Mouse (Mus musculus) R1 (cell line): ENCODE data around the gene Znhit2.
"Not testable (repeated sequence)": the region's sequence is repeated elsewhere in the genome, so short reads cannot be mapped to it uniquely, and the experiment has no call there.

Experiments used
- DNase-seq: peaks from one replicate; pipeline ENCODE4 v3.0.0-alpha.2; 2018; ENCODE audit warnings: low read depth, low spot score

Gene Znhit2

GRCm38 (mm10) chr19:6061021-6061533, at the start of gene Znhit2:
Gene Znhit2 (plus strand): TSS chr19:6061192.
- DNase-seq, result peak; percentile 96

GRCm38 (mm10) chr19:6013691-6014090, 47.3 kb upstream of the Znhit2 start:
- DNase-seq, result no peak

GRCm38 (mm10) chr19:6014991-6015510, 45.9 kb upstream of the Znhit2 start:
- DNase-seq, result peak; percentile 68

GRCm38 (mm10) chr19:6015511-6016315, 45.3 kb upstream of the Znhit2 start, which contains the start of gene Capn1:
Gene Capn1 (minus strand): TSS chr19:6015897.
- DNase-seq, result peak; percentile 77

- DNase-seq, result peak; percentile 51
Measured at GRCm38 (mm10) chr19:6016532-6016931, 44.5 kb upstream of the Znhit2 start.

GRCm38 (mm10) chr19:6018142-6019089, 42.6 kb upstream of the Znhit2 start:
- peak; percentile 96 for DNase-seq

- no peak for DNase-seq
Measured at GRCm38 (mm10) chr19:6020276-6020675, 40.7 kb upstream of the Znhit2 start.

GRCm38 (mm10) chr19:6023059-6023458, 37.9 kb upstream of the Znhit2 start:
- no peak for DNase-seq

- no peak for DNase-seq
Measured at GRCm38 (mm10) chr19:6023930-6024329, 37.1 kb upstream of the Znhit2 start.

- DNase-seq, result no peak
Measured at GRCm38 (mm10) chr19:6028991-6029390, 32.0 kb upstream of the Znhit2 start.

- DNase-seq, result peak; percentile 67
Measured at GRCm38 (mm10) chr19:6029426-6029825, 31.6 kb upstream of the Znhit2 start.

GRCm38 (mm10) chr19:6030520-6031280, 30.3 kb upstream of the Znhit2 start:
- DNase-seq, result no peak

GRCm38 (mm10) chr19:6035966-6036585, 24.9 kb upstream of the Znhit2 start:
- no peak for DNase-seq

GRCm38 (mm10) chr19:6037695-6038094, 23.3 kb upstream of the Znhit2 start:
- DNase-seq, result no peak

GRCm38 (mm10) chr19:6038326-6038725, 22.7 kb upstream of the Znhit2 start:
- DNase-seq, result no peak

- DNase-seq, result no peak
Measured at GRCm38 (mm10) chr19:6040002-6040401, 21.0 kb upstream of the Znhit2 start.

GRCm38 (mm10) chr19:6042293-6042692, 18.7 kb upstream of the Znhit2 start:
- no peak for DNase-seq

- DNase-seq, result not testable (repeated sequence)
Measured at GRCm38 (mm10) chr19:6044102-6044501, 16.9 kb upstream of the Znhit2 start.

GRCm38 (mm10) chr19:6045366-6046293, 15.4 kb upstream of the Znhit2 start:
- DNase-seq, result no peak
